Mouse (Mus musculus) forebrain, embryonic 10.5 days (tissue): Measurements from ENCODE around the gene Ltbr. TPM values are rescaled to one million over a fixed set of nuclear protein-coding genes. Genes with fewer than 3 reads are reported as not detected.

Experiments used
- polyA plus RNA-seq: library from polyadenylated mRNA; unstranded; fragments of >200 nt; fragmentation: Nextera tagmentation; extraction: Ambion mirVana; gene quantifications from 2 replicates; pipeline ENCODE4 v1.2.1, GENCODE M21; 2016

The Ltbr gene
- polyA plus RNA-seq, 1 experiment from 2014 or later = 16.1 TPM

Other genes starting within 250 kb of the Ltbr start
- gene Lpar5, start 246.0 kb downstream of the Ltbr start, polyA plus RNA-seq = 0.22 and 0.30 TPM in 2 replicates
- gene Chd4, start 217.9 kb downstream of the Ltbr start, polyA plus RNA-seq = 91.0 and 99.4 TPM in 2 replicates
- 101 and 103 TPM in 2 replicates for gene Nop2, start 182.0 kb downstream of the Ltbr start, polyA plus RNA-seq
- 9.2 and 10.0 TPM in 2 replicates for gene Iffo1, start 168.6 kb downstream of the Ltbr start, polyA plus RNA-seq
- 3,225 and 3,313 TPM in 2 replicates for gene Gapdh, start 147.4 kb downstream of the Ltbr start, polyA plus RNA-seq
- 271 and 274 TPM in 2 replicates for gene Ncapd2, start 122.2 kb downstream of the Ltbr start, polyA plus RNA-seq
- gene Mrpl51, start 122.1 kb downstream of the Ltbr start, polyA plus RNA-seq = 232 and 239 TPM in 2 replicates
- 3.8 and 4.7 TPM in 2 replicates for gene Vamp1, start 98.3 kb downstream of the Ltbr start, polyA plus RNA-seq
- 1.6 and 2.1 TPM in 2 replicates for gene Tapbpl, start 82.0 kb downstream of the Ltbr start, polyA plus RNA-seq
- 1.1 and 1.7 TPM in 2 replicates for gene Cd27, start 76.9 kb downstream of the Ltbr start, polyA plus RNA-seq
- gene Tuba3a, start 27.8 kb downstream of the Ltbr start, polyA plus RNA-seq = 0.12 TPM in 1 of 2 replicates, not detected in the other
- gene Scnn1a, start 6.8 kb upstream of the Ltbr start, polyA plus RNA-seq = 0.20 and 0.30 TPM in 2 replicates
- 24.1 and 24.4 TPM in 2 replicates for gene Tnfrsf1a, start 35.5 kb upstream of the Ltbr start, polyA plus RNA-seq
- gene Plekhg6, start 66.9 kb upstream of the Ltbr start, polyA plus RNA-seq = 0.07 TPM in 2 replicates
- 35.3 and 38.2 TPM in 2 replicates for gene Cd9, start 180.9 kb upstream of the Ltbr start, polyA plus RNA-seq
- 4.1 and 5.9 TPM in 2 replicates for gene Vwf, start 232.9 kb upstream of the Ltbr start, polyA plus RNA-seq